Mouse (Mus musculus) T-cell, adult 66 days (primary cell): ENCODE results near the gene Hmbs. TPM values are rescaled to one million over a fixed set of nuclear protein-coding genes. Genes with fewer than 3 reads are reported as not detected.

Source experiments
- total RNA-seq, 2 experiments: library from RNA; stranded (reverse); gene quantifications; 3 replicates in 1 of 2; 4 replicates in 1 of 2; pipeline ENCODE4 v1.2.4; 2023

Gene Hmbs
- total RNA-seq, result 10 to 100 TPM; 18.0 to 24.2 TPM

GRCm38 (mm10) chr9:44343781-44344421, at the start of gene Hmbs:
Gene Hmbs (minus strand): TSS chr9:44344228.

GRCm38 (mm10) chr9:44379054-44379834, 35.2 kb upstream of the Hmbs start, which contains the start of gene Hyou1:
Gene Hyou1 (plus strand): TSS chr9:44379490.

GRCm38 (mm10) chr9:44361190-44361917, 17.3 kb upstream of the Hmbs start, which contains the start of gene Vps11:
Gene Vps11 (minus strand): TSS chr9:44361670.

GRCm38 (mm10) chr9:44334396-44335330, 9.4 kb downstream of the Hmbs start, which contains the start of gene H2afx:
Gene H2afx (plus strand): TSS chr9:44334694.

GRCm38 (mm10) chr9:44325768-44326370, 18.2 kb downstream of the Hmbs start, which contains the start of gene Dpagt1:
Gene Dpagt1 (plus strand): TSS chr9:44326019.

GRCm38 (mm10) chr9:44319887-44320798, 23.9 kb downstream of the Hmbs start, which contains the start of gene C2cd2l:
Gene C2cd2l (minus strand): TSS chr9:44320285.

GRCm38 (mm10) chr9:44305466-44306079, 38.5 kb downstream of the Hmbs start, which contains the start of gene Hinfp:
Gene Hinfp (minus strand): TSS chr9:44305671.

GRCm38 (mm10) chr9:44288076-44288958, 55.7 kb downstream of the Hmbs start, which contains the start of gene Abcg4:
Gene Abcg4 (minus strand): TSS chr9:44288615.

Other genes starting within 250 kb of the Hmbs start
- under 1 TPM; 0.29 to 0.30 TPM for gene Mfrp, start 242.5 kb downstream of the Hmbs start, total RNA-seq
- under 1 TPM in 1 of 2 experiments, not detected in 1; 0.83 TPM for gene C1qtnf5, start 237.0 kb downstream of the Hmbs start, total RNA-seq
- under 1 TPM in 1 of 2 experiments, not detected in 1; 0.17 TPM for gene Gm49380, start 230.7 kb downstream of the Hmbs start, total RNA-seq
- gene Rnf26, start 230.7 kb downstream of the Hmbs start, total RNA-seq, result 10 to 100 TPM; 21.5 to 25.5 TPM
- under 1 TPM; 0.33 to 0.79 TPM for gene Mcam, start 209.8 kb downstream of the Hmbs start, total RNA-seq
- gene Cbl, start 110.2 kb downstream of the Hmbs start, total RNA-seq, result 100 to 1,000 TPM; 169 to 185 TPM
- not detected for gene Ccdc153, start 103.6 kb downstream of the Hmbs start, total RNA-seq
- gene Pdzd3, start 92.8 kb downstream of the Hmbs start, total RNA-seq, result under 1 TPM in 1 of 2 experiments, not detected in 1; 0.50 TPM
- 1 to 10 TPM; 3.6 to 5.0 TPM for gene Nlrx1, start 75.6 kb downstream of the Hmbs start, total RNA-seq
- under 1 TPM in 1 of 2 experiments, not detected in 1; 0.47 TPM for gene Abcg4, start 55.6 kb downstream of the Hmbs start, total RNA-seq
- 10 to 100 TPM; 55.1 to 69.3 TPM for gene Hinfp, start 38.6 kb downstream of the Hmbs start, total RNA-seq
- gene C2cd2l, start 23.9 kb downstream of the Hmbs start, total RNA-seq, result 10 to 100 TPM; 17.0 to 29.0 TPM
- gene Dpagt1, start 18.2 kb downstream of the Hmbs start, total RNA-seq, result 10 to 100 TPM in 1 of 2 experiments, 1 to 10 TPM in 1; 8.9 to 11.5 TPM
- 10 to 100 TPM; 37.5 to 58.5 TPM for gene H2afx, start 9.5 kb downstream of the Hmbs start, total RNA-seq
- 10 to 100 TPM; 51.2 to 57.1 TPM for gene Vps11, start 17.4 kb upstream of the Hmbs start, total RNA-seq
- 10 to 100 TPM; 71.4 to 78.9 TPM for gene Hyou1, start 35.3 kb upstream of the Hmbs start, total RNA-seq
- 10 to 100 TPM; 16.4 to 18.4 TPM for gene Slc37a4, start 52.6 kb upstream of the Hmbs start, total RNA-seq
- 1,000 to 10,000 TPM; 2,876 to 2,979 TPM for gene Rps25, start 62.9 kb upstream of the Hmbs start, total RNA-seq
- 10 to 100 TPM; 50.5 to 56.7 TPM for gene Trappc4, start 63.4 kb upstream of the Hmbs start, total RNA-seq
- 10 to 100 TPM; 33.1 to 41.6 TPM for gene Ccdc84, start 74.3 kb upstream of the Hmbs start, total RNA-seq
- gene Foxr1, start 96.9 kb upstream of the Hmbs start, total RNA-seq, result not detected
- gene Upk2, start 110.7 kb upstream of the Hmbs start, total RNA-seq, result not detected
- gene Bcl9l, start 138.6 kb upstream of the Hmbs start, total RNA-seq, result 100 to 1,000 TPM; 207 to 232 TPM
- 10 to 100 TPM; 14.1 TPM for gene Cxcr5, start 217.6 kb upstream of the Hmbs start, total RNA-seq